Mouse (Mus musculus) right cerebral cortex, adult 18-20 months (tissue): Measurements from ENCODE around the gene Pde11a.
A peak's percentile ranks its signal among the peaks of the same experiment; 100 is the strongest.

Experiments
- DNase-seq: peaks from one replicate; pipeline ENCODE4 v3.0.0; 2022; ENCODE audit warnings: mixed read lengths

The Pde11a gene

GRCm38 (mm10) chr2:76050911-76051310 is 287.7 kb downstream of the Pde11a start:
- no peak for DNase-seq

GRCm38 (mm10) chr2:76050092-76050491 is 288.5 kb downstream of the Pde11a start:
- DNase-seq: no peak

- no peak for DNase-seq
Measured at GRCm38 (mm10) chr2:76049529-76049928, 289.0 kb downstream of the Pde11a start.

- DNase-seq: no peak
Measured at GRCm38 (mm10) chr2:76047740-76048139, 290.8 kb downstream of the Pde11a start.

- no peak for DNase-seq
Measured at GRCm38 (mm10) chr2:76042210-76042609, 296.4 kb downstream of the Pde11a start.

- no peak for DNase-seq
Measured at GRCm38 (mm10) chr2:76040116-76040515, 298.5 kb downstream of the Pde11a start.

- DNase-seq: peak; percentile 89
Measured at GRCm38 (mm10) chr2:76030080-76030479, 308.5 kb downstream of the Pde11a start.

GRCm38 (mm10) chr2:76029081-76029901 is 309.3 kb downstream of the Pde11a start:
- peak; percentile 15 for DNase-seq

GRCm38 (mm10) chr2:76016890-76017289 is 321.7 kb downstream of the Pde11a start:
- no peak for DNase-seq

- DNase-seq: no peak
Measured at GRCm38 (mm10) chr2:76016136-76016535, 322.4 kb downstream of the Pde11a start.

GRCm38 (mm10) chr2:76015460-76015859 is 323.1 kb downstream of the Pde11a start:
- no peak for DNase-seq

- no peak for DNase-seq
Measured at GRCm38 (mm10) chr2:76014659-76015058, 323.9 kb downstream of the Pde11a start.

GRCm38 (mm10) chr2:76006194-76006593 is 332.4 kb downstream of the Pde11a start:
- no peak for DNase-seq

- DNase-seq: no peak
Measured at GRCm38 (mm10) chr2:76002899-76003298, 335.7 kb downstream of the Pde11a start.

GRCm38 (mm10) chr2:76001392-76001791 is 337.2 kb downstream of the Pde11a start:
- peak; percentile 39 for DNase-seq

GRCm38 (mm10) chr2:75999636-76000035 is 338.9 kb downstream of the Pde11a start:
- DNase-seq: no peak

- DNase-seq: no peak
Measured at GRCm38 (mm10) chr2:75998692-75999091, 339.9 kb downstream of the Pde11a start.

- no peak for DNase-seq
Measured at GRCm38 (mm10) chr2:75997726-75998125, 340.8 kb downstream of the Pde11a start.

- DNase-seq: no peak
Measured at GRCm38 (mm10) chr2:75994841-75995240, 343.7 kb downstream of the Pde11a start.

GRCm38 (mm10) chr2:75991581-75992205 is 346.9 kb downstream of the Pde11a start:
- DNase-seq: no peak

GRCm38 (mm10) chr2:75990885-75991539 is 347.6 kb downstream of the Pde11a start:
- DNase-seq: peak; percentile 48

- DNase-seq: no peak
Measured at GRCm38 (mm10) chr2:75989694-75990093, 348.9 kb downstream of the Pde11a start.

- DNase-seq: no peak
Measured at GRCm38 (mm10) chr2:75988779-75989363, 349.7 kb downstream of the Pde11a start.
